Mouse (Mus musculus): ENCODE results near the gene Ankrd34b. TPM values are rescaled to one million over a fixed set of nuclear protein-coding genes. Genes with fewer than 3 reads are reported as not detected.

Ankrd34b gene
- polyA plus RNA-seq, 1 experiment from 2014 or later: 0.24 TPM

GRCm38 (mm10) chr13:92410486-92410885 lies 15.2 kb upstream of the Ankrd34b start:
- no peak overlapping the region for H3K27ac ChIP-seq (ENCODE audit: low read length)
- ATAC-seq (no peak), DNase-seq (ENCODE audit: low spot score) (no peak)
- no peaks in the 10 kb centered on the region for H3K27me3 ChIP-seq (replicated peaks; ENCODE audit: insufficient read depth, low read length)
- H3K9ac ChIP-seq (replicated peaks; ENCODE audit: low read depth): no peak overlapping the region
- no peaks in the 10 kb centered on the region for H3K36me3 ChIP-seq (ENCODE audit: insufficient read depth, low read length)
- H3K9me3 ChIP-seq (ENCODE audit: low read length): no peaks in the 10 kb centered on the region
- H3K4me3 ChIP-seq (ENCODE audit: low read depth, low read length): no peak overlapping the region
- no peaks in the 10 kb centered on the region for H3K4me1 ChIP-seq (ENCODE audit: insufficient read depth, low read depth, low read length)
- TF ChIP-seq CTCF (IDR thresholded peaks at IDR 0.05) (no peak), EP300 (IDR thresholded peaks at IDR 0.05) (no peak)
- WGBS: 80% methylated on average over 2 of the region's 2 CpGs
- H3K4me2 ChIP-seq (replicated peaks; ENCODE audit: low read depth, low read length): no peak overlapping the region

- Histone ChIP-seq H3K9me3 (ENCODE audit: low read length) (no peaks in the 10 kb centered on the region), H3K27ac (ENCODE audit: low read length) (no peak overlapping the region), H3K4me2 (replicated peaks; ENCODE audit: low read depth, low read length) (no peak overlapping the region), H3K9ac (replicated peaks; ENCODE audit: low read depth) (no peak overlapping the region), H3K36me3 (ENCODE audit: insufficient read depth, low read length) (no peaks in the 10 kb centered on the region), H3K27me3 (replicated peaks; ENCODE audit: insufficient read depth, low read length) (0 out of 2 replicates have a peak, but pooled peaks cover 3% of the 10 kb centered on the region), H3K4me3 (ENCODE audit: low read depth, low read length) (no peak overlapping the region), H3K4me1 (ENCODE audit: insufficient read depth, low read depth, low read length) (no peaks in the 10 kb centered on the region)
- DNase-seq (ENCODE audit: low spot score) (no peak), ATAC-seq (no peak)
- 76% methylated on average over 11 of the region's 11 CpGs for whole genome bisulfite sequencing
- no peak for TF ChIP-seq CTCF (IDR thresholded peaks at IDR 0.05)
- no peak for TF ChIP-seq EP300 (IDR thresholded peaks at IDR 0.05)
Measured at GRCm38 (mm10) chr13:92419630-92420029, 6.1 kb upstream of the Ankrd34b start.

DNA sequence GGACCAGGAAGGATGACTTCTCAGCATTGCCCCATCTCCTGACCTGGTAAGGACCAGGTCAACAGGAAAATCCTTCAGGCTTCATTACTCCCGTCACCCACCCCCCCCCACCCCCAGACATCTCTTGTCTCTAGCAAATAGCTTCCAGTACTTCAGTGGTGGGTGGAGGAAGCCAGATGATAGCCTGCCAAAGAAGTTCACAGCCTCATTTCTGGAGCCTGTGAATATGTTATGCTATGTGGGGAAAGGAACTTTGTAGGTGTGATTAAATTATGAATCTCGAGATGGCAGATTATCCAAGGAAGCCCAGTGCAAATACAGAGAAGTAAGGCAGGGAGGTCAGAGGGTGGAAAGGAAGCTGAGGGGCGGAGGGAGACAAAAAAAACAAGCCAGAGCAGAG lies 2.0 kb upstream of the Ankrd34b start:
- ATAC-seq: no peak

GRCm38 (mm10) chr13:92426294-92427051 lies 777 bp downstream of the Ankrd34b start:
- DNase-seq (ENCODE audit: low spot score) (no peak), ATAC-seq (peak; percentile 34)
- TF ChIP-seq EP300 (IDR thresholded peaks at IDR 0.05) (no peak), CTCF (IDR thresholded peaks at IDR 0.05) (no peak)
- WGBS: 1% methylated on average over 50 of the region's 92 CpGs
- peaks cover 21% of the 10 kb centered on the region for H3K27me3 ChIP-seq (replicated peaks; ENCODE audit: insufficient read depth, low read length)
- 0 out of 2 replicates have a peak, but pooled peaks cover 5% of the 10 kb centered on the region for H3K4me1 ChIP-seq (ENCODE audit: insufficient read depth, low read depth, low read length)
- H3K27ac ChIP-seq (ENCODE audit: low read length): no peak overlapping the region
- H3K9me3 ChIP-seq (ENCODE audit: low read length): no peaks in the 10 kb centered on the region
- no peak overlapping the region for H3K9ac ChIP-seq (replicated peaks; ENCODE audit: low read depth)
- peak overlapping the region; percentile 49 for H3K4me3 ChIP-seq (ENCODE audit: low read depth, low read length)
- H3K4me2 ChIP-seq (replicated peaks; ENCODE audit: low read depth, low read length): peak overlapping the region; percentile 95
- H3K36me3 ChIP-seq (ENCODE audit: insufficient read depth, low read length): no peaks in the 10 kb centered on the region

More for the DNA sequence above, 2.0 kb upstream of the Ankrd34b start:
- Histone ChIP-seq H3K4me1 (ENCODE audit: insufficient read depth, low read depth, low read length) (0 out of 2 replicates have a peak, but pooled peaks cover 5% of the 10 kb centered on the region), H3K4me3 (ENCODE audit: low read depth, low read length) (no peak overlapping the region), H3K27ac (ENCODE audit: low read length) (no peak overlapping the region), H3K36me3 (ENCODE audit: insufficient read depth, low read length) (no peaks in the 10 kb centered on the region), H3K4me2 (replicated peaks; ENCODE audit: low read depth, low read length) (no peak overlapping the region), H3K27me3 (replicated peaks; ENCODE audit: insufficient read depth, low read length) (peaks cover 21% of the 10 kb centered on the region), H3K9me3 (ENCODE audit: low read length) (no peaks in the 10 kb centered on the region), H3K9ac (replicated peaks; ENCODE audit: low read depth) (no peak overlapping the region)
- TF ChIP-seq CTCF (IDR thresholded peaks at IDR 0.05) (no peak), EP300 (IDR thresholded peaks at IDR 0.05) (no peak)
- 44% methylated on average over 3 of the region's 3 CpGs for WGBS
- no peak for DNase-seq (ENCODE audit: low spot score)

DNA sequence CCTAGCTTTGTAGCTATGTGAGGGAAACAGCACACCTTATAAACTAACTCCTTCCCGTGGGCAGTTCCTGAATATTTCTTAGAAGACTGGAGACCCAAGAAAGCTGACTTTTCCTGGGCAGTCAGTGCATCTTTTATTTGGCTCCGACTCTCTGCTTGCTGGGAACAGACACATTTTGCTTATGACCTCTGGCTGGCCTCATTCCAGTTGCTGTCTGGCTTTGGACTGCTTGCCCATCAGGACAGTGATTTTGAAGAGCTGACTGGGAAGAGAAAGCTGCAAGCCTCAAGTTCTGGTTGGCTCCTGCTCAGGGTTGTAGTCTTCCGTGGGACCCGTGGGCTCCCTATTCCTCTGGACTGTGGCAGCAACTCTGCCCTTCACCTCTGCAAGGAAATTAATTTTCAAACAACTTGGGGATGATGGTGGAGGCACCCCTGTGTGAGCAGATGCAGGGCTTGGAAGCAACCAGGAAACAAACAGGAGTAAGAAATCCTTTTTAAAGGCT lies 1.7 kb downstream of the Ankrd34b start:
- TF ChIP-seq EP300 (IDR thresholded peaks at IDR 0.05): no peak
- no peak for TF ChIP-seq CTCF (IDR thresholded peaks at IDR 0.05)
- no peak overlapping the region for H3K27ac ChIP-seq (ENCODE audit: low read length)
- no peaks in the 10 kb centered on the region for H3K9me3 ChIP-seq (ENCODE audit: low read length)
- no peak overlapping the region for H3K4me2 ChIP-seq (replicated peaks; ENCODE audit: low read depth, low read length)
- ATAC-seq (no peak), DNase-seq (ENCODE audit: low spot score) (peak; percentile 7)
- H3K4me1 ChIP-seq (ENCODE audit: insufficient read depth, low read depth, low read length): 0 out of 2 replicates have a peak, but pooled peaks cover 5% of the 10 kb centered on the region
- 32% methylated on average over 4 of the region's 4 CpGs for WGBS
- no peak overlapping the region for H3K9ac ChIP-seq (replicated peaks; ENCODE audit: low read depth)
- no peak overlapping the region for H3K4me3 ChIP-seq (ENCODE audit: low read depth, low read length)
- no peaks in the 10 kb centered on the region for H3K36me3 ChIP-seq (ENCODE audit: insufficient read depth, low read length)
- peaks cover 21% of the 10 kb centered on the region for H3K27me3 ChIP-seq (replicated peaks; ENCODE audit: insufficient read depth, low read length)

DNA sequence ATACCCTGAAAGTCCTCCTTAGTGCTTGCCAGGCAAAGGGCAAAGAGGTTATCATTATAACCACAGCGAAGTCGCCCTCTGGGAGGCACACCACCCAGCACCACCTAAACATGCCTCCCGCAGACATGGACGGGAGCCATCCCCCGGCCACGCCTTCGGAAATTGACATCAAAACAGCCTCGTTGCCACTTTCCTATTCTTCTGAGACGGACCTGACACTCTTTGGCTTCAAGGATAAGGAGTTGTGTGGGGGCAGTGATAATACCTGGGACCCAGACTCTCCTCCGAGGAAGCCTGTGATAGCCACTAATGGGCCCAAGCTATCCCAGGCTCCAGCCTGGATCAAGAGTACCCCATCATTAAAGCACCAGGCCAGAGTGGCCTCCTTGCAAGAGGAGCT lies 13.0 kb downstream of the Ankrd34b start:
- H3K4me1 ChIP-seq (ENCODE audit: insufficient read depth, low read depth, low read length): no peaks in the 10 kb centered on the region
- WGBS: 79% methylated on average over 10 of the region's 10 CpGs
- H3K36me3 ChIP-seq (ENCODE audit: insufficient read depth, low read length): no peaks in the 10 kb centered on the region
- no peak overlapping the region for H3K9ac ChIP-seq (replicated peaks; ENCODE audit: low read depth)
- H3K9me3 ChIP-seq (ENCODE audit: low read length): no peaks in the 10 kb centered on the region
- H3K27ac ChIP-seq (ENCODE audit: low read length): no peak overlapping the region
- no peaks in the 10 kb centered on the region for H3K27me3 ChIP-seq (replicated peaks; ENCODE audit: insufficient read depth, low read length)
- no peak for DNase-seq (ENCODE audit: low spot score)
- H3K4me3 ChIP-seq (ENCODE audit: low read depth, low read length): no peak overlapping the region
- no peak overlapping the region for H3K4me2 ChIP-seq (replicated peaks; ENCODE audit: low read depth, low read length)
- no peak for TF ChIP-seq CTCF (IDR thresholded peaks at IDR 0.05)
- no peak for TF ChIP-seq EP300 (IDR thresholded peaks at IDR 0.05)
- no peak for ATAC-seq
